Mouse (Mus musculus) cerebellum, adult 2 months (tissue): ENCODE measurements around the gene Dbp.

Experiments used
- CTCF ChIP-seq: fragments of 200-500 bp; IDR thresholded peaks from 2 replicates; pipeline ENCODE4 v1.5.1; 2011; ENCODE audit warnings: low read depth, mild to moderate bottlenecking, control low read depth, low read length, moderate library complexity, borderline replicate concordance; ENCODE audit not compliant: insufficient read depth
- POLR2A ChIP-seq: fragments of 200-500 bp; IDR thresholded peaks from 2 replicates; pipeline ENCODE4 v1.6.1; 2011; ENCODE audit warnings: low read length, control low read depth, borderline replicate concordance; ENCODE audit not compliant: insufficient read depth

GRCm38 (mm10) chr7:45677627-45678295 is 27.1 kb upstream of the Dbp start:
- TF ChIP-seq CTCF (no peak), POLR2A (no peak)
